Mouse (Mus musculus) cerebellum, adult 9-10 months (tissue): ENCODE measurements around the gene Oxct1.
A peak's percentile ranks its signal among the peaks of the same experiment; 100 is the strongest.

Experiments used
- DNase-seq: peaks from one replicate; pipeline ENCODE4 v3.0.0; 2022

The Oxct1 gene

DNA sequence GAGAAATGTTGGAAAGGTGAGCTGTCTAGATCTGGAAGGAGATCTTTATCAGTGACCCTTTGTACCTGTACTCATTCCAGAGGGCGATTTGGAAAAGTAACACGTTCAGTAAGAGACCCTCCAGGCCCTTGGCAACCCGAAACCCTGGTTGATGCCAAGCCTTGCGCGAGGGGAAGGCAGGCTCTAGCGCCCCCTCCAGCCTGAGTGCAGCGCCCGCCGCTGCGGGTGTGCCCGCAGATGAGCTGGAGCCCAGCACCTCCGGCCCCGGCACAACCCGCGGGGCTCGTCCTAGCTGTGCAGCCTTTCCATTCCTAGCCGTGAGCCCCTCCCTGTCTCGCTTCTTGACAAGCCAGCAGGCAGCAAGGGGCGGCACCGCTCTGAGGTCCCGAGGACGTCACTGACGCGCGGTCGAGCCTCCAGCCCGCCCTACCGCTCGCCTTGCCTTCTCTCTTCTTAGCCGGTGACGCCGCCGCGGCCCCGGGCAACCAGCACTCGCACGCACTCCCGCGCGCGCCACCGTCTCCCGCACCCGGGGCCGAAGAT lies at the start of gene Oxct1:
Oxct1 (plus strand) TSS at position 153 of the 543 bp plus-strand sequence.
- peak; percentile 94 for DNase-seq

DNA sequence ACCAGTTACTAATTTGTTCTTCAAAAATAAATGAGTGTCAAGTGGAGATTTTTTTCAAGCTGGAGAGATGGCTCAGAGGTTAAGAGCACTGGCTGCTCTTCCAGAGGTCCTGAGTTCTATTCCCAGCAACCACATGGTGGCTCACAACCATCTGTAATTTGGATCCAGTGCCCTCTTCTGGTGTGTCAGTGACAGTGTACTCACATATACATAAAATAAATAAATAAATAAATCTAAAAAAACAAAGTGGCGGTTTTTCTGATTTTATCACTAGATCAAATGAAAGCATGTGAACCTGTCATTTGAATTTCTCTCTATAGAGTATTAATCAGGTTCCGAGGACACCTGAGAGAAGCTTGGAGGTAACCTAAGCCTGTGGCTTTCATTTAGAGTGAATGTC lies 47.9 kb upstream of the Oxct1 start:
- peak; percentile 56 for DNase-seq

DNA sequence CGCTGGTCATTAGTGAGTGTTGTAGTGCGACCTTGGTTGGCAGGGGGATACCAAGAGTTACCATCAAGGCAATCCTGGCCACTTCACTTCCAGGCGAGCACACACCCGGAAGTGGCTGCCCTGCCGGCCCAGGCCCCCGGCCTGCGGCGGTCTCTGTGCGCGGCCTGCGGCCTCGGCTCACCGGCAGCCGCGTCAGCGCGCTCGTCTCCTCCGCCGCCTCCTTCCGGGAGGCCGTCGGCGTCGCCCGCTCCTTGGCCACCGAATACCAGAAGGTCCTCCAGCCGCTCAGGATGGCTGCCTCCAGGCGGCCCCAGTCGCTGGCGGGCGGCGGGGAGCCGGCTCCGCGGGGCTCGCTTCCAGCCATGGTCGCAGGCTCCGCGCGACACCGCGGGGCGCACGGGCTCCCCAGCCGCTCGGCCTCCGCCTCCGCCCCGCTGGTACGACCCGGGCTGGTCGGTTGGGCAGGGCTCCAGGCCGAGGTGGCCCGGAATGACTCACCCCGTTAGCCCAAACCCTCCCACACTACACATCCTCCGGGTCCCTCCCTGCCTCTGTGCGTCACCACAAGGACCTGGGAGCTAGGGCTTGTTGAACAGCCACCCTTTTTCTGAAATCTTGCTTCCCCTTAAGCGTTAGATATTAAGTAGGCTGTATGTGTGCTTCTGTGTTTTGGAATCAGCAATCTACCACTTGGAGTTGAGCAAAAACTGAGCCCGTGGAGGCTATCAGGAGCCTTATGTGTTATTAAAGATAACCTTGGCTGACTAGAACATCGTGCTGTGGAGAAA lies 46.9 kb upstream of the Oxct1 start, which contains the start of gene Fbxo4:
Fbxo4 (minus strand) TSS at position 513 of the 788 bp plus-strand sequence.
- peak; percentile 86 for DNase-seq

DNA sequence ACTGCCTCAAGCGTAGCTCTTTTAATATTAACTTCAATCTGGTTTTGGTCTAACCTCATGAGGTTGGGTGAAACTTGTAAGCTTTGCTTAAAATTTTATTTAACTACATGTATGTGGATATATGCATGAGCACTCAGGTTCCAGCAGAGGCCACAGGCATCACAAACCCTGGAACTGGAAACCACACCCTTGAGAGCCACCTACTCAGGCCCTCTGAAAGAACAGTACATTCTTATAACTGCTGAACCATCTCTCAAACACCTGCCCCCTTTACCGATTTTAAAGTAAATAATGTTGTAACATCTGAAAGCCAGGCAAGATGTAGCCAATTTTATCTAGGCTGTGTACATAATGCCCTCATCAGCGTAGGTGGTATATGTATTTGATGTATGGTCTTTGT lies 46.3 kb upstream of the Oxct1 start:
- DNase-seq, result no peak

DNA sequence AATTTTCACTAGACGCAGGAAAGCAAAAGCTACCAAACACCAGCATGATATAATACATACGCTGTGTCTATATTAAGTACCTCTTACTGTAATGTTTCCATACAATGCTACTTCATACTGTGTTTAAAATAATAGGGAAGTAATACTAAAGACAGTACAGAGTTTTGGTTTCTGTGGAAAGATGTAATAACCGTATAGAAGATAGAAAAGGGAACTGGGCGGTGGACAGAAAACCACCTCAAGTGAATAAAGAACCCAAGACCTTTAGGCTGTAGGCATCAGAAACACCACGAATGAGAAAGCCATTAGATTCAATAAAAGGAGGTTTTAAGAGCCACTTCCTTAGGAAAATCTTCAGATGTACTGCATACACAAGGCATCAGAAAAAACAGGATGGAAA lies 43.5 kb upstream of the Oxct1 start:
- DNase-seq, result no peak

DNA sequence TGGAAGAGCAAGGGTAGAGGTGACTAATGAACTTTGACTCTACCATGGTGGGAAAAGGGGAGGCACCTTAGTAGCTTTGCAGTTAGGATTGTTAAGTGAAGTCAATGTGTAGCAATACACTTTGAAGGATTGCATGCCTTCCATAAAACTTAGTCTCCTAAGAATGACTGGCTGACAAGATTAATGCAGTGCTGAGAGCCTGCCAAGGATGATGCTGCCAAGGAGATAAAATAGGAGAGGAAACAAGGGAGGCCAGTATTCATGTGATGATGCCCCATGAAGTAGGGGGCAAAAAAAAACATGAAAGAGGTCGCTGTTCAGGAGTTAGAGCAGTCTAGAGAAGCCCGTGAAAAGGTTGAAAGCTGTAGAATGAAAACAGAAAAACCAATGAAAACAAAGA lies 41.3 kb upstream of the Oxct1 start:
- DNase-seq, result no peak

DNA sequence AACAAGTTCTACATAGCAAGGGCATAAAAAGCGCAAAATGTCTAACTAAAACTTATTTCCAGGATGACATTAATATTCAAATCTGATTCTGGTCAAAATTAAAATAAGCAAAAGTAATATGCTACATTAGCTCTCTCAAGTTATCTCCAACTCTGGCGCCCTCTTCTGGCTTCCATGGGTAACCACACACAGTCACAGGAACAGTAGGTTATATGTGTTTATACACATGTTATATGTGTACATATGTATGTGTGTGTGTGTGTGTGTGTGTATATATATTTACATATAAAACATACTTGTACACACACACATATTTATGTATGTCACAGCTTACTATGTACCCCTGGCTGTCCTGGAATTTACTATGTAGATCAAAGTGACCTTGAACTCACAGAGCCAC lies 38.2 kb upstream of the Oxct1 start:
- no peak for DNase-seq

DNA sequence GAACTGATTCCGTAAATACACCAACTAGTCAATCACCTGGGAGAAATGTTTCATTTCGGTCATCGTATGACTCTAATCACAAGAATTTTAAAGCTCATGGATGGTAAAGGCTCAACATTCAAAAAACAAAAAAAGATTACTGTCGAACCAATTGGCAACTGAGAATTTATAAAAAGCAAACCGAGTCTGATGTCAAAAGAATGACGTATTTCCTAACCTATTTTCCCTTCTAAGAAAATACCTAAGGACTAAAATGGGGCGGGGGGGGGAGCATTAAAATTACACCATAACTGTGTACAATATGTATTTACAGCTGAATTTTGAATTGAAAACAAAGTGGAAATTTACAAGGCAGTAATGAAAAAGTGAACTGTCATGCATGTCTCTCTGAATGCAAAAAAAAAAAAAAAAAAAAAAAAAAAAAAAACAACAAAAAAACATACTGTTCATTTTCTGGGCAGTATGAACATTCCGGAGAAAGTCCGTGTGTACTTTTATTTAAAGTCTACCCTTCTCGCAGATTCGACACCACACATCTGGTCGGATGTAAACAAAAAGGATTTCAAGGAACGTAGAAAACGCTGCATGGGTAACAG lies 31.2 kb upstream of the Oxct1 start:
- peak; percentile 53 for DNase-seq

DNA sequence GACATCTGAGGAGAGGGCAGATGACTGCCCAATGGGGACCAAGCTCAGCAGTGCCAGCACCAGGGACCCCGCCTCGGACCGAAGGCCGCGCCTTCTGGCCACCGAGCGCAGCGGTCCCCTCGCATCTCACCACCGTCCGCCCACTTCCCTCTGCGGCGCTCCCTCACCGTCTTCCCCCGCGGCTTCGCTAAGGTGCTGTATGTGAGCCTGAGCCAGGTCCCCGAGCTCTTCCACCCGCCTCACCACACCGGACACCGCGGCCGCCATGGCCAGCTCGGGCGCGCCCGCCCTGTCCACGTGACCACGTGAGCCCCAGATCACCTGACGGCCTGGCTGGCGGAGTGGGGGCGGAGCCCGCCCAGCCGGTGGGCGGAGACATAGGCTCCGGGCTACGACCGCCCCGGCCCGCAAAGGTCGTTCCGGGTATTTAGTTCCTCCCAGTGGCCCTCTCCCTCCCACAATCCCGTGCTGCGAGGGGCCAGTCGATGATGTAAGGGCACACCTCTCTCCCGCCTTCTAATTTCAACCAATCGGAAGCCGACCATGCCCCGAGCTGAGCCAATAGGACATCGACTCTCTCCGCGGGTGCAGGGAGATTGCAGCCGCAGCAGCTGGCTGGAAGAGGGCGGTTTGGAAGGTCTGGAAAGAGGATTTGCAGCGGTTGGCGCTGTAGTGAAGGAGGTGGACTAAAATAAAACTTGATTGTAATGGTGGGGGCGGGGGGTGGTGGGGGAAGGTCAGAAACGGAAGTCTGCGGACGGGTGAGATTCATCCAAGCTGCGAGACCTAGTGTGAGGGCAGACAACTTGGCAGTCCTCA lies 30.5 kb upstream of the Oxct1 start, which contains the start of gene AW549877:
AW549877 (minus strand) TSS at position 297 of the 819 bp plus-strand sequence.
- DNase-seq, result peak; percentile 99

DNA sequence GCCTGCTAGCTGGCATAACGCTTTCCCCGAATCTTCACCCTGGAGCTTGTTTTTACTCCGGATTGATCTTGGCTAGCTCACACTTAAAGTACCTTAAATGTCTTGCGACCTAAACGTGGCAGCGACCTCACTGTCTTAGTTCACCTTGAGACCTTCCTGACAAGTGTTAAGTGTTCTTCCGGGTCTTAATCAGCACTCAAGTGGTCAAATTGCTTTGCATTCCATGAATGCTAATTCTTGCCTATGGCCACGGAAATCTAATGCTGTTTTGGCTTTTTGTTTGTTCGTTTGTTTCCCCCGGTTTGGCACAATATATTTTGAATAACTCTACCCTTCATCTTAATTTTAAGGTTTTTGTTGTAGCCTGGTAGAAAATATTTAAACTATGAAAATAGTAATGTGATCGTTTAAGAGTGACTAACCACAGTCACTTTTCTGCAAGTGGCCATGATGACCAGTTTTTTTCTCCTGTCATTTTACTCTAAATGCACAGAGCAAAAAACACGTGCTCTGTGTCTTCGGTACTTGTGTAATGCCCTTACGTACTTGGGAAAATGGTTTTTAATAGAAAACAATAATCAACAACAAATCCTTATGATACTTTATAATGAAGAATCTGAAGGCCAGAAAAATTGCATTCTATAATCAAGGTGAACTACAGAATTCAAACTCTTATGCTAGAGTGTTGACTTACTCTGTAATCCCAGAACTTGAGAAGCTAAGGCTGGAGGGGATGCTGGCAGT lies 29.7 kb upstream of the Oxct1 start:
- no peak for DNase-seq

DNA sequence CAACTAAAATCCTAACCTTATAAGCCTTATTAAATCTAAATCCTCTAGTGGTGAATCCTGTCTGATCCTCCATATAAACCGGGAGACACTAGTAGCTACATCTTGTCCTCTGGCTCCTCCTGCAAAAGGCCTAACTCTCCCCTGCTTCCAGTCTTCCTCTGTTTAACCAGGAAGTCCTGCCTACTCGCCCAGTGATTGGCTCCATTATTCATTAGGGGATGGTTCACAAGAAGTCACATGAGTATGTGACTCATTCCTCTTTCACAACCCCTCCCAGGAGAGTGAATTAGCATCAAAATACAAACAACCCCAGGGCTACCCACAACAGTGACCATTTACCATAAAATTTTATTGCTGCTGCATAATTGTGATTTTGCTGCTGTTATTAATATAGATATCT lies 27.0 kb upstream of the Oxct1 start:
- DNase-seq, result no peak

DNA sequence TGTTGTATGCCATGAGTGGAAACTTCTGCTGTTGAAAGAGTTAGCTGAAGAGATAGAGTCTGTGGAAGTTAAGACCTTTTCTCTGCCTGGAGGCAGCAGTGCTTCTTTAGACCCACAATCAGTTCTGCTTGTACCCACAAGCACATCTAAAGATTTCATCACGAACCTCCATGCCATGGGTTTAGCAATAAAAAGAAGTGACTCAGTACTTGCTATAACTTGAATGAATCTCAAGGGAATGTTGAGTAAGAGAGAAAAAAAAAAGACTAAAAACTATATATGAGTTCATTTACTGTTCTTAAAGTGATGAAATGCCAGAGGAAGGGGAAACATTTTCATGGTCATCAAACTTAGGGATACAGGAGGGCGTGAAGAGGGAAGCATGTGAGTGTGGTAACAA lies 25.6 kb upstream of the Oxct1 start:
- DNase-seq, result no peak

DNA sequence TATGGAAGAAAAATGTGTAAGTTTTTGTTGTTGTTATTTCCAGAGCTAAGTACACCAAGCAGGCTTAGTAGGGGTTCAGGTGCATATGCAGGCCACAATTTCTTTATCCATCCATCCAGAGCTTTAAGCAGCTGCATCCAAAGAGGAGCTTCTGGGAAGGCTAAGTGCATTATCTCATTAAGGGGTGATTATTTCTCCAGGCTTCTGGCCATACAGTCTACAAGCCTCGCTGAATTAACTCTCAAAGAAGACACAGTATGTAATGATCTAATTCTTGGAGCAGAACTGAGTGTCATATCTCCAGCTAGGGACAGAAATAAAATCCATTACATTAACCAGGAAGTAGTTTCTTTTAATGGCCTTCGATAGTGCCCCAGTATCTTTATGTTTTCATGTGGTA lies 12.3 kb upstream of the Oxct1 start:
- DNase-seq, result no peak

DNA sequence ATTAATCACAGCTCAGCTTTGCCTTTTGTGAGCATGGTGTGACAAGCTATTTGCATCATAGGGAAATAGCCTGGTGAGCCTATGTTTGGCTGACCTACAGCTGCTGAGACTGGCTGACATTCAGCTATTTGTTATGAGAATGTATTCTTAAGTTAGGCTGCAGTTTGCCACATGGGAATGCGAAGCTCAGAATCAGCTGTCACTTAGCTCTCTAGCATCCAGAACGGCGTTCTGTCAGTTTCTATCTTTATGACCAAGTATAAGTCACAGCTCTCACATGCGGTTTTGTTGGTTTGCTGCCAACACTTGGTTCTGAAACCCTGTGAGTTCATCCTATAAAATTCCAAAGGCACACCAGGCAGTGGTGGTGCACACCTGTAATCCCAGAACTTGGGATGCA lies 5.5 kb upstream of the Oxct1 start:
- DNase-seq, result no peak

DNA sequence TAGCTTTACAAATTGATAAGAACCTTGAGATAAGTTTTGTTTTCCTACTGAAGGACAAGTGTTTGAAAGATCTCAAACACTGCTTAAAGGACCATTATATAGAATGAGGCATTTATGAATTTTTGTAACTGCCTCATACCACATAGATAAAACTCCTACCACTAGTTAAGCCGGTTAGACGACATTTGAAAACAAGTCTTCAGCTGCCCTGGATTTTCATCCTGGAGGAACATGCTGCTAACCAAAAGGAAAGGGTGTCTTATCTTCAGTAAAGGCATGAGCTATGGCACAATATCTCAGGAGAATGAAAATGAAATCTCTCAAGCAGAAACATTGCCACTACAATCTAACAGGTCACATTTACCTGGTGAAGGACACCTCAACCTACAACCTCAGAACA lies 2.4 kb upstream of the Oxct1 start:
- no peak for DNase-seq

DNA sequence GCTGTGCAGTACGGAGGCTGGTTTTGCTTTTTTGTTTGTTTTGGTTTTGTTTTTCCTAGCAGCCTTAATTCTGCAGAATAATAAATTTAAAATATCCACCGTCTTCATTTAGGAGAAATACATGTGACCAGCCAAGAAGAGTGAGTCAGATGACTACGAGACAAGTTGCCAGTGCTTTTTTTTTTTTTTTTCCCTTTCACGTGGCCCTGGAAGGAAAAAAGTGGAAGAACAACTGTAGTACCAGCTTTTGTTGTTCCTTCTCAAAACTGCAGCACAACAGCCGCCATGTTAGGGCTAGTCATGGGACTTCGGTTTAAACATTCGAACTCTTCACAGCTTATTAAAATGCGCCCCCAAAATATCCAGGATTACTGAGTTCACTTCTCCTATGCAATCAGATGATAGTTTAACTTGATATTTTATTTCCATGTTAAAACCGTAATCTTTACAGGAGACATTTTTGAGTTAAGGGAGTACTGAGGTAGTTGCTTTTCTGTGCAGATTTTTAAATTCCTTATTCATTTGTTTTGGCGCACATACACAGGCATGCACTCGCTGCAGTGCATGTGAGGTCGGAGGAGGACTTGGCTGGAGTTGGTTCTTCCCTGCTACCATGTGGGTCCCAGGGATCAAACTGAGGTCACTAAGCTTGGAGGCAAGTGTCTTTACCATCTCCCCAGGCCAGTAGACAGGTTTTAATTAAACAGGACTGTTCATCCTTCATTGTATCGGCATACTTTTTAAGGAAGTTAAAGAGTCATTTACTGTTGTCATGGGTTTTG lies 1.3 kb upstream of the Oxct1 start:
- peak; percentile 30 for DNase-seq

DNA sequence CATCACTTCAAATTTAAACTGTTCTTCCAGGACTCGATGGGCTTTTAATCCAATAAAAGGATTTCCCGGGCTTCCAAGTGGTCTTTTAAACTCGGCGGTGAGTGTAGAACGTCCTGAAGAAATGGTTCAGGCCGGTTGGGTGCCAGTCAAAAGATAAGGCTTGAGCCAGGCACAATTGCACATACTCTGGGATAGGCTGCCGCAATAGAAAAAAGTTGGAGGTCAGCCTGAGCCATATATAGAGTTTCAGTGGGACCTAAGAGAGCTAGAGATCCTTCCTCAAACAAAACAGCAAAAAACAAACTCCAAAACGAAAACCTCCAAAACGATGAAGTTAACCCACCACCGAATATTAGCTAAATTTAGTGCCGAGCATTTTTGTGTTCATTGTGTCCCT lies 677 bp upstream of the Oxct1 start:
- no peak for DNase-seq

DNA sequence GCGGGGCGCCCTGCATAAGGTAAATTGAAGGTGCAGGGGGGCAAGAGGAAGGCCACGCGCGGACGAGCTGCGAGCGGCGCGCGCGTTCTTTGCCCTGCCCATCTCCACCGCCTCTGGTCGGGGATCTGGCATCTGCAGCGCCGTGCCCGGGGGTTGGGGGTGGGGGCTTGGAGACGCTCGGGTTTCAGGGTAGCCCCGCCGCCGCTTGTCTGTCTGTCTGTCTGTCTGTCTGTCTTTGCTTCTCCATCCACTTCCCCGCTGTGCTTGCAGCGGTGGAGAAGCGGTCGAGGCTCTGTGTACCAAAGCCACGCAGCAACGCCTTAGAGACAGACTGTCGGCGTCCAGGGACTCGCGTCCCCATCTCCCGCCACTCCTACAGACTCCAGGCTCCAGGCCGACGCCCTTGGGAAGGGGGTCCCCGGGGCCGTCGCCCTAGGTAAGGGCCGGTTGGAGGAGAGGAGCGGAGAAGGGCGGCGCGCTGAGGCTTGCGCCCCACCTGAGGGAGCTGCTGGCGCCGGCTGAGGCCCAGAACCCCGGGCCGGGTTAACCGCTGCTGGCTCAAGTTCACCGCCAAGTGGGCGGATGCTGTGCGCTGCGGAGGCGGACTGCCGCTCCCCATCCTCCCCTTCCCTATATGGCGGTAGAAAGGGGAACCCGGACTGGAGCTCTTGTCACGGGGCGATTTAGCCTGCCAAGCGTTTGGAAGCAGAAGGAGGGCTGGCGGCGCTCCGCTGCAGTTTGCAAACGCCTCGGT lies 825 bp downstream of the Oxct1 start:
- DNase-seq, result peak; percentile 85

DNA sequence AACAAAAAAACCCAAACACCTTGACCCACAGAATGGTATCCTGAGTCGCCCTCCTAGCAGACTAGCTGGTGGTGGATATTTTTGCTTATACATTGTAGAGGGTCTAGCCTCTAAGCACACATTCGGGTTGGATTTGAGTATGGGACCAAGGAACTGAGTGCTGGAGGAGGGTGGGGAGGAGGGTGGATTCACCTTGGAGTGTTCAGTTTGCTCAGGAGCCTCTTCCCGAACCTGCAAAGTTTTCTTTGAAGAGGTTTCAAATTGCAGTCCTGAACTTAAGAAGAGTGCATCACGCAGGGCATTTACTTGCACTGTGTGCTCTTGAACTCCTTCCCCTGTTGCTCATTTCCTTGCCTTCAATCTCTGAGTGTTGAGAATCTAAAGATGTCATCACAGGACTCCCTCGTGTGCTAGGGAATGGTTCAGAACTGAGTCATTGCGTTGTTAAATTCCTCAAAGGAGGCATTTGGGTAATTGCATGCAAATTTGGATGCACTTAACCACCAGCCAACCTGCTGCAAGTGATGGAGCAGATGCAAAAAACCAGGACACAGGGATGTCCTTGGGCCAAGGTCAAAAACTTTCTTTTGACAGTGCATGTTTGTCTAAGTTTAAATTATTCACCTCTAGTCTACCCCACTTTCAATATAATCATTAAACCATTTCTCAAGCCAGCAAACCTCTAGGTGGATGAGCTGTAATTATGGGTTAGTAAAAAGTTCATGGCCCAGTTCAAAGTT lies 1.7 kb downstream of the Oxct1 start:
- DNase-seq, result peak; percentile 42

DNA sequence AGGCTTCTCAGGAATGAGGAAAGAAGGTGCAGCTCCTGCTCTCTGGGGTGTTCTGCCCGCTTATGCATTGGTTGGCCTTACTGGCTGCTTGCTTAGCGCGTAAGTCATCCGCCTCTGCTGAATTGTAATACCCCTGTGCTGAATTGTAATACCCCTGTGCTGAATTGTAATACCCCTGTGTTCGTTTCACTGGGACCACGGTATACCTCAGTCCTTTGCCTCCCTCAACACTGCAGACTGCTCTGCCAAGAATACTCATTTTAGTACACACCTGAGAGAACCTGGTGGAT lies 2.2 kb downstream of the Oxct1 start:
- DNase-seq, result no peak

DNA sequence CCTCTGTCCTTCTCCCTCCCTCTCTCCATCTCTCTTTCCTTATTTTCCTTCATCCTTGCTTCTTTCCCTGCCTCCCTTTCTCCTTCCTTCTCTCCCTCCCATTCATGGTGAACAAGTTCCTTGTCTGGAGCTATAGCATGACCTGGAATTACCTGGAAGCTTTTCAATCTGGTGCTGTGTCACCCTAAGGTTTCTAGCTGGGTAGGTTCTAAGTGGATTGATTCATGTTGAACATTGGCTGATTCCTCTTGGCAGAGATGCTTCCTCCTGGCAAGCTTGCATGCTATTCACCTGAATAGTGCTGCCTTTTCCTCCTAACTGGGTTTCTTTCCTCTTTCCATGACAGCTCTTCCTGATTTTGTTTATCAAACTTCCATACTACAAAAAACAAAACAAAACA lies 2.8 kb downstream of the Oxct1 start:
- DNase-seq, result peak; percentile 69
